Mouse (Mus musculus) left cerebral cortex, adult 2 months (tissue): Measurements from ENCODE around the gene Afmid. TPM values are rescaled to one million over a fixed set of nuclear protein-coding genes. Genes with fewer than 3 reads are reported as not detected.
A peak's percentile ranks its signal among the peaks of the same experiment; 100 is the strongest.

Experiments used
- DNase-seq, 2 experiments: peaks; one replicate each; pipeline ENCODE4 v3.0.0; 2021 to 2022; ENCODE audit warnings: low spot score in 2 of 2, mixed read lengths in 1 of 2; ENCODE audit errors: extremely low spot score in 1 of 2
- H3K27ac ChIP-seq: fragments of 200-600 bp; 2 replicates; pipeline ENCODE4 v1.8.1; 2022
- H3K4me3 ChIP-seq: fragments of 200-600 bp; 2 replicates; pipeline ENCODE4 v1.8.1; 2022
- CTCF ChIP-seq: fragments of 200-600 bp; IDR thresholded peaks from 2 replicates; pipeline ENCODE4 v1.8.1; 2022; ENCODE audit warnings: antibody characterized with exemption, mild to moderate bottlenecking, moderate library complexity
- intact Hi-C: fragments of 180-260 bp; cut with DNase I; formaldehyde crosslinking; loops from one replicate; pipeline ENCODE4 v1.15.1; 2025
- total RNA-seq, 2 experiments: library from RNA; stranded (reverse); gene quantifications; 2 replicates each; pipeline ENCODE4 v1.2.3; 2021

Afmid gene
- total RNA-seq, 2 experiments from 2014 or later, result 5.2 to 8.5 TPM

GRCm38 (mm10) chr11:117863174-117863856, 37.6 kb downstream of the Afmid start:
- intact Hi-C loops, result no loop called here
- H3K27ac ChIP-seq, result no peak overlapping the region
- no peak overlapping the region for H3K4me3 ChIP-seq
- no peak for TF ChIP-seq CTCF
- DNase-seq, result no peak

- no peak overlapping the region for H3K27ac ChIP-seq
- no peak for TF ChIP-seq CTCF
- no peak overlapping the region for H3K4me3 ChIP-seq
- DNase-seq, result no peak
- intact Hi-C loops, result no loop called here
These were observed 39.1 kb downstream of the Afmid start for GRCm38 (mm10) chr11:117864805-117865204.

- H3K27ac ChIP-seq, result no peak overlapping the region
These were observed 40.3 kb downstream of the Afmid start for GRCm38 (mm10) chr11:117865988-117866387.

GRCm38 (mm10) chr11:117870688-117871365, 45.1 kb downstream of the Afmid start:
- Histone ChIP-seq H3K4me3 (no peak overlapping the region), H3K27ac (peak overlapping the region; percentile 70)
- TF ChIP-seq CTCF, result peak; percentile 98
- peak; percentile 70 to 74 for DNase-seq
- intact Hi-C loops, result loop anchor here (1.0 to 10.0 kb wide), 4 partner anchors 100 to 354 kb away; partner anchors contain the start of gene Socs3

More at GRCm38 (mm10) chr11:117865988-117866387, 40.3 kb downstream of the Afmid start:
- no peak overlapping the region for H3K4me3 ChIP-seq
- no peak for TF ChIP-seq CTCF
- DNase-seq, result no peak
- intact Hi-C loops, result no loop called here

GRCm38 (mm10) chr11:117871376-117871775, 45.7 kb downstream of the Afmid start:
- DNase-seq, result no peak
- TF ChIP-seq CTCF, result no peak
- intact Hi-C loops, result loop anchor here (1.0 to 10.0 kb wide), 3 partner anchors 99 to 353 kb away; partner anchors contain the start of gene Socs3
- Histone ChIP-seq H3K4me3 (no peak overlapping the region), H3K27ac (peak overlapping the region; percentile 70; the same call in 1 of the 2 replicates)

GRCm38 (mm10) chr11:117871911-117872584, 46.3 kb downstream of the Afmid start:
- intact Hi-C loops, result loop anchor here (1.0 to 10.0 kb wide), 3 partner anchors 99 to 353 kb away; partner anchors contain the start of gene Socs3
- no peak overlapping the region for H3K27ac ChIP-seq
- H3K4me3 ChIP-seq, result no peak overlapping the region
- no peak for TF ChIP-seq CTCF
- no peak for DNase-seq

GRCm38 (mm10) chr11:117872861-117873608, 47.3 kb downstream of the Afmid start, which contains the start of gene Tha1:
Tha1 (minus strand) TSS chr11:117873481.
- intact Hi-C loops, result loop anchor here (10.0 kb wide), 1 partner anchor 352 kb away; no protein-coding TSS in a partner anchor
- Histone ChIP-seq H3K4me3 (peak within 1 kb of the TSS; percentile 95), H3K27ac (peak within 1 kb of the TSS; percentile 84)
- peak; percentile 76 to 79 for DNase-seq
- no peak for TF ChIP-seq CTCF

GRCm38 (mm10) chr11:117874419-117874818, 48.7 kb downstream of the Afmid start:
- no peak for DNase-seq
- TF ChIP-seq CTCF, result peak; percentile 45
- intact Hi-C loops, result loop anchor here (10.0 kb wide), 1 partner anchor 350 kb away; no protein-coding TSS in a partner anchor
- H3K4me3 ChIP-seq, result no peak overlapping the region
- H3K27ac ChIP-seq, result no peak overlapping the region

- TF ChIP-seq CTCF, result no peak
- Histone ChIP-seq H3K27ac (no peak overlapping the region), H3K4me3 (no peak overlapping the region)
- no peak for DNase-seq
- intact Hi-C loops, result loop anchor here (10.0 kb wide), 1 partner anchor 349 kb away; no protein-coding TSS in a partner anchor
These were observed 50.0 kb downstream of the Afmid start for GRCm38 (mm10) chr11:117875681-117876080.

GRCm38 (mm10) chr11:117877917-117878745, 52.4 kb downstream of the Afmid start:
- no peak for TF ChIP-seq CTCF
- DNase-seq, result no peak
- intact Hi-C loops, result loop anchor here (10.0 kb wide), 1 partner anchor 347 kb away; no protein-coding TSS in a partner anchor
- H3K27ac ChIP-seq, result no peak overlapping the region; the same call in 1 of the 2 replicates
- H3K4me3 ChIP-seq, result peak overlapping the region; percentile 11; the same call in 1 of the 2 replicates
